Mouse (Mus musculus) 416B (cell line): ENCODE measurements around the gene Zmym1.
"Not testable (repeated sequence)": the region's sequence is repeated elsewhere in the genome, so short reads cannot be mapped to it uniquely, and the experiment has no call there.

Experiments
- DNase-seq: peaks from one replicate; pipeline ENCODE4 v3.0.0; 2011; ENCODE audit warnings: low read depth

Gene Zmym1

GRCm38 (mm10) chr4:127060585-127061290, at the start of gene Zmym1:
TSS of gene Zmym1 (minus strand) at chr4:127061152.
- DNase-seq, result peak; percentile 89

DNA sequence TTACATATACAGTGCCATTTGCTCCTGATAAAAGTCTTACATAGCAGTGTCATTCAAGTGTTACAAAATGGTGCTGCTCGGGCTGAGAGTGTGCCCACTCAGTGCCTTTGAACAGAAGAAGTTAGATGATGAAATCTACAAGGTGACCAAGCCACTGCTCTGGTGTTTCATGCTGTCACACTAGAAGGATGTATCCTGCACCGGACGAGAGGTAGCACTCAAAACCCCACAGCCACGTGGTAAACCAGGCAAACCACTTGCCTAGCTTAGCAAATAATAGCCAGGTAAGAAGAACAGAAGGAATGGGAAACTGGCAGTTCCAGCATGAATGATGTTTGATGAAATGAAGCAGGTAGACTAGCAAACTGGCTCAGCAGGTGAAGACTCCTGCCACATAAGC, 49.6 kb upstream of the Zmym1 start:
- no peak for DNase-seq

GRCm38 (mm10) chr4:127107566-127107965, 46.6 kb upstream of the Zmym1 start:
- no peak for DNase-seq

DNA sequence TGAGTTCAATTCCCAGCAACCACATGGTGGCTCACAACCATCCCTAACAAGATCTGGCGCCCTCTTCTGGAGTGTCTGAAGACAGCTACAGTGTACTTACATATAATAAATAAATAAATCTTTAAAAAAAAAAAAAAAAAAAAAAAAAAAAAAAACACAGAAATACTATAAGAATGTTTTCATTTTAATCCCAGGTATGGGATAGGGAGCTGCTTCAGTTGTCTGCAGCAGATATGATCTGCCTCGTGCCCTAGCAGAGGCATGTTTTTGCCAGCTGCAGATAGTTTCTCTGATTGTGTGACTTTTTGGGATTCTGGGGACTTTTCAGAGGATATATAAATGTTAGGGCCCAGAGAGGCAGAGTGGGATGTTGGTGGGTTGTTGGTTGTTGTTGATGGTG, 38.6 kb upstream of the Zmym1 start:
- DNase-seq, result not testable (repeated sequence)

DNA sequence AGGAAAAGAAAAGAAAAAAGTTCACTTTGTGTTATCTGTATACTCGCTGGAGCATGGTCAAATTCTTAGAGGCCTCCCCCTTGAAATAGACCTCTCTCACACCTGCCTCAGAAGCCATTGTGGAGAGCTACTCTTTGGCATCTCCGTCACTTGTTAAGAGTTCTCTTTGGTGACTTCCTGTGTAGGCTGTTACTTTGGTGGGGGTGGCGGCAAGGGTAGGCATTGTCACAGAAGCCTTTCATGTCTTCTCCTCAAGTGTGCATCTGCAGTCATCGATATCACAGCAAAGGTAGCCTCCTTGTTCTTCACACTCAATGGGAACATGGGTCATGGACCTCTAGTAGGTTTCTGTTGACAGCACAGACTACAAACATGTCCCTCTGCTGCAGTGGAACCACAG, 34.1 kb upstream of the Zmym1 start:
- no peak for DNase-seq

- DNase-seq, result no peak
These were observed 30.2 kb upstream of the Zmym1 start for GRCm38 (mm10) chr4:127091188-127091587.

GRCm38 (mm10) chr4:127085761-127086160, 24.8 kb upstream of the Zmym1 start:
- DNase-seq, result no peak

- DNase-seq, result no peak
These were observed 22.2 kb upstream of the Zmym1 start for GRCm38 (mm10) chr4:127083131-127083530.

GRCm38 (mm10) chr4:127080806-127081205, 19.9 kb upstream of the Zmym1 start:
- no peak for DNase-seq

GRCm38 (mm10) chr4:127076875-127077548, 16.1 kb upstream of the Zmym1 start, which contains the start of gene Zmym6:
TSS of gene Zmym6 (plus strand) at chr4:127077383.
- DNase-seq, result peak; percentile 95

- DNase-seq, result peak; percentile 41
These were observed 14.0 kb upstream of the Zmym1 start for GRCm38 (mm10) chr4:127074915-127075314.

DNA sequence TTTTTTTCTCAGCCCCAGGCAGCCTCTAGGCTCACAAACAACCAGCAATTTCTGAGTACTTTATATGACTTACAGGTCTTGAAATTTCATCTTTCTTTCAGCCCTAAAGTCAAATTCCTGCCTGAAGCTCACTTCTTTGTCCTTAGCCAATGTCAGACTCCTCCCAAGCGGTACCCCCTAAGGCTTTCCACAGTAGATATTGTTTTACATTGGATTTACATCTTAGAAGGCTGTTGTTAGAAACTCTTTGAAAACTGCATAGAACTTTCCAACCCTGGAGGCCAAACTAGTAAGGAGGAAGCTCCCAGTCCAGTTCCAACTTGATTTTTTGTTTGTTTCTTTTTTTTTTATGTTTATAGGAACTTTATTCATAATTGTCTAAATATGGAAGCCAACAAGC, 3.1 kb upstream of the Zmym1 start:
- no peak for DNase-seq

GRCm38 (mm10) chr4:127054522-127055198, 6.3 kb downstream of the Zmym1 start:
- DNase-seq, result peak; percentile 87

- DNase-seq, result no peak
These were observed 7.9 kb downstream of the Zmym1 start for GRCm38 (mm10) chr4:127053071-127053470.

- DNase-seq, result no peak
These were observed 9.8 kb downstream of the Zmym1 start for GRCm38 (mm10) chr4:127051121-127051520.

DNA sequence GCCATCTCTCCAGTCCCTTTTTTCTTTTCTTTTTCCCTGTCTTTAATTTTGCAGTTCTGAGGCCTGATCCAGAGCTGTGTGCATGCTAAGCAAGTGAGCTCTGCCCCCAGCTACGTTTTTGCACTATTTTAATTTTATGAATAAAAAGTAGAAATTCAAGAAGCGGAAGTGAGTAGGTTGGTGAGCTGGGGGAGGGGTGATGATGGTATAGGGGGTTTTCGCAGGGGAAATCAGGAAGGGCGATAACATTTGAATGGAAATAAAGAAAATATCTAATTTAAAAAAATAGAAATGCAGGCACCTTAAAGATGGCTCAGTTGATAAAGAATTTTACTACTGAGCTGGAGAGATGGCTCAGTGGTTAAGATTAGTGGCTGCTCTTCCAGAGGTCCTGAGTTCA, 17.4 kb downstream of the Zmym1 start:
- DNase-seq, result no peak

- DNase-seq, result peak; percentile 45
These were observed 21.0 kb downstream of the Zmym1 start for GRCm38 (mm10) chr4:127039871-127040483.

DNA sequence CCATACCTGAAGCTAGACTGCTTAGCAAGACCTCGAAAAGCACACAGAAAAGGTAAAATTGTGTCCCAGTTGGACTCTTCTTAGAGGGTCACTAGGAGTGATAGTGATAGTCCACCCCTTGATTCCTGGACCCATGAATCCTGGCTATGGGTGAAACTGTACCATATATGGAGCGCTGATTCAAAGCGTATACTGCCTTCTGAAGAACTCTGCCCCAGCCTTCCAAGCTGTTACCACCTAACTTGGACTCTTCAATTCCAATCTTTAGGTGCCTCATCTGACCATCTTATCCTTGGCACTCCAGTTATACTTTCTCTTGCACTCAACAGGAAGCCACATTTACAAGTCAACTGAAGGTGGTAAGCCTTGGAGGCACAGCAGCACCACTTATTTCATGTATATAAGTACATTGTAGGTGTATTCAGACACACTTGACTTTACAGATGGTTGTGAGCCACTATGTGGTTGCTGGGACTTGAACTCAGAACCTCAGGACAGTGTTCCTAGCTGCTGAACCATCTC, 22.1 kb downstream of the Zmym1 start:
- no peak for DNase-seq

DNA sequence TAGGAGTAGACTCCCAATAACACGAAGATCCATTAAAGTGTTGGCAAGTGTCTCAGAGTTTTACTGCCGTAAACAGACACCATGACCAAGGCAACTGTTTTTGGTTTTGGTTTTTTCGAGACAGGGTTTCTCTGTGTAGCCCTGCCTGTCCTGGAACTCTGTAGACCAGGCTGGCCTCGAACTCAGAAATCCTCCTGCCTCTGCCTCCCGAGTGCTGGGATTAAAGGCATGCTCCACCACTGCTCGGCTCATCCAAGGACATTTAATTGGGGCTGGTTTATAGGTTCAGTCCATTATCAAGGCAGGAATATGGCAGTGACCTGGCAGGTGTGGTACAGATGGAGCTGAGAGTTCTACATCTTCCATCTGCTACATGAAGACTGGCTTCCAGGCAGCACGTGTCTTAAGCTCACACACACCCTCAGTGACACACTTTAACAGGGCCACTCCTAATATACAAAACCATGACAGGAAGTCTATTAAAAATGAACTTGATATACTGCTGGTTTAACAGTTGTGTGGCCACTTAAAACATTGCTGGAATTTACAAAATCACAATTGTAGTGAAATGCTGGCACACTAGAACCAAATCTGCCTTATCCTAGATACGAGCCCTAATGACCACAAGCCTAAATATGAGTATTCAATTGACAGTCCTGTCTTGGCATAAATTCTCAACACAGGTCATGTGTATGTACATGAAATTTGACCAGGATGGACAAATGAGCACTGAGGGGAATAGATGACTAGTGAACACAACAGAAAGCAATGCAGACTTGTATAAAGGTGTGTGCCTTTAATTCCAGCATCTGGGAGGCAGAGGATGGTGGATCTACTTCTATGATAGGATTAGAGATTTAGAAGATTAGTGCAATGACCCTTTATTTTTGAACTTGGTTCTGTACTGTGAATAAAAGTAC, 22.8 kb downstream of the Zmym1 start:
- DNase-seq, result peak; percentile 42

DNA sequence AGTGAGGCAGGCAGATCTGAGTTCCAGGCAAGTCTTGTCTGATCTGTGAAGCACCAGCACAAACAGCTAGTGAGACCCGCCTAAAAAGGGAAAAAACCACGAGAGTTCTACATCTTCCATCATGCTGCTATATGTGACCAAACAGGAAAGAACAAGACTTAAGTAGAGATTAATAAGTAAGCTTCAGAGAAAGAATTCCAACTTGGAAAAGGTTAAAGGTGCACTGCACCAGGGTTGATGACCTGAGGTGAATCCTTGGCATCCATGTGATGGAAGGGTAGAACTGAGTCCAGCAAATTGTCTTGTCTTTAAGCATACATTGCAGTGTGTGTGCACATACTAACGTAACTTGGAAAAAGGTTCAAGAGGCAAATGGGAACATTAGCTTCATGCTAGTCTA, 23.8 kb downstream of the Zmym1 start:
- no peak for DNase-seq
